Mouse (Mus musculus): ENCODE measurements around the gene Lima1.

Lima1 gene

DNA sequence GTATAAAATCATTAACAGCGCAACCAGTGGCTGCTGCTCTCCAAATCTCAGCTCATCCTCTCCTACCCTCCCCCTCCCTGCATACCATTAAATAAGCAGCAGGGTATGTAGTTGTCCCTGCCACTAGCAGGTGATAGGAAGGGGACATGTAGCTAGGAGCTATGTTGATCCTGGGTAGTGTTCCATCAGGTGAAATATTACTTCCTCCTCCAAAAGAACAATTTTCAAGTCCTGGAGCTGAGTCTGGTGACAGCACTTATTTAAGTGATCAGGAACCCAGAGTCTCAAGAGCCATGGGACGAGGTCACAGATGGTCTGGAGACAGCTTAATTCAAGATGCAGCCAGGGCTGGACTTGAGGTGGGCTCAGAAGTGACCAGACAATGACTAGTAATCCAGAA is 139.6 kb downstream of the Lima1 start:
- DNase-seq (ENCODE audit: low spot score in 2 of 2): peak; percentile 100

DNA sequence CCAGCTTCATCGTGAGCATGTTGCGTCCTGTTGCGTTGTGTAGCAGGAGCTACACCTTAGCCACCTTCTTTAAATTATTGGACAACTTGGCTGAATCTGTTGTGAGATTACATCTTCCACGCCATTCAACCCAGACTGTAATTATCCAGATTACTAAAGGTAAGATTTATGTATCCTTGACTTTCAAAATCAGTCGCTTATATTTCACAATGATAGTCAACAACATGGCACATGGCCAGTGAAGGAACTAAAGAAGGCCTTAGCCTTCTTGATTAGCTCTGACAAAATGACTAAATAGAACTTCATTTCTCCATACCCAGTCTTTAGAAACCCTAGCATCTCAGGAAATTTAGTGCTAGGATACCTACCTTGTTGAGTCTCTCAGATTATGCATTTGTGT is 142.1 kb downstream of the Lima1 start:
- no peak for DNase-seq (ENCODE audit: low spot score in 2 of 2)

DNA sequence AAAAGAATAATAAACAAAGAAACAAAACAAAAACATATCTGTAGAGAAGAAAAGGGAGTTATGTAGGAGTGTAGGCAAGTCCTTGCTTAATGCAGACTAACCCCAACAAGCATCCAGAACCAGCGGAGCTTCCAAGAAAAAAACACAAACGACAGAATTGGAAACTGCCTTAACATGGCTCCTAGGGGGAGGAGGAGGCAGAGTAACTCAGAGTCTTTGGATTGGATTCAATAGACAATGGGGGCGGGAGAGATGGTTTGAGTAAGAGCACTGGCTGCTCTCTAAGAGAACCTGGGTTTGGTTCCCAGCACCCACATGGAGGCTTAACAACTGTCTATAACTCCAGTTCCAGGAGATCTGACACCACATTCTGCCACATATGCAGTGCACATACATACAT is 143.6 kb downstream of the Lima1 start:
- no peak for DNase-seq (ENCODE audit: low spot score in 2 of 2)

DNA sequence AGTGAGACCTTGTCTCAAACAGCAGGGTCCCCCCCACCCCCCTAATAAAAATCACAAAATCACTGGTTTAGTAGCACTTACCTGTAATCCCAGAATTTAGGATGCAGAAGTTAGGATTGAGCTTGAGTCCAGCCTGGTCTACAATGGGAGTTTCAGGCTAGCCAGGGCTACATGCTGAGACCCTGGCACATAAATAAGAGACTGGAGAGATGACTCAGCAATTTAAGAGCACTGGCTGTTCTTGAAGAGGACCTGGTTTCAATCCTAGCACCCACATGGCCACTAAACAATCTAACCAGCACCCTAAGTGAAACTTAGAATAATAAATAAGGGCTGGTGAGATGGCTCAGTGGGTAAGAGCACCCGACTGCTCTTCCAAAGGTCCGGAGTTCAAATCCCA is 144.1 kb downstream of the Lima1 start:
- no peak for DNase-seq (ENCODE audit: low spot score in 2 of 2)

DNA sequence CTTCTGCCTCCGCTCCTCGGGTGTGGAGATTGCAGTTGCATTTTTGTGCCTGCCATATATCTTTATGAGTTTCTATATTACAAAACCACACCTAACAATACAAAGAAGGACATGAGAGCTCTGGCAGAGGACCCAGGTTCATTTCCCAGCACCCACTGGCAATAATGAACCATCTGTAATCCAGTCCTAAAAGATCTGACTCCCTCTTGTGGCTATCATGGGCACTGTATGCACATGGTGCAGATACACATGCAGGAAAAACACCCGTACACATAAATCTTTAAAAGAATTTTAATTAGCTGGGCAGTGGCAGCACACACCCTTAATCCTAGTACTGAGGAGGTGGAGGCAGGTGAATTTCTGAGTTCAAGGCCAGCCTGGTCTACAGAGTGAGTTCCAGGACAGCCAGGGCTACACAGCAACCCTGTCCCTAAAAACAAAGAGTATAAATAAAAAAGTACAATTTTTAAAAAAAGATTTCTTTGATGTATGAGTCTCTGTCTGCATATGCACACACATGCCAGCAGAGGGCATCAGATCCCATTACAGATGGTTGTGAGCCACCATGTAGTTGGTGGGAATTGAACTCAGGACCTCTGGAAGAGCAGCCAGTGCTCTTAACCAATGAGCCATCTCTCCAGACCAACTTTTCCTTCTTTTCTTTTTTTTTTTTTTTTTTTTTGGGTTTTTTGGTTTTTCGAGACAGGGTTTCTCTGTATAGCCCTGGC is 146.0 kb downstream of the Lima1 start:
- DNase-seq (ENCODE audit: low spot score in 2 of 2): no peak
